Mouse (Mus musculus) heart, postnatal 0 days (tissue): ENCODE results near the gene Mtus2. TPM values are rescaled to one million over a fixed set of nuclear protein-coding genes. Genes with fewer than 3 reads are reported as not detected.

Source experiments
- ATAC-seq: fragments of 200-750 bp; cut with Nextera tagmentation; 2 replicates; pipeline ENCODE4 v1.8.0; 2017; ENCODE audit warnings: low read depth, moderate number of reproducible peaks, moderate library complexity; ENCODE audit not compliant: insufficient read depth
- DNase-seq: peaks from one replicate; pipeline ENCODE4 v3.0.0-alpha.2; 2016; ENCODE audit warnings: low spot score
- H3K27ac ChIP-seq: fragments of 300-500 bp; sonication (generic); 2 replicates; pipeline ENCODE4 v1.5.1; 2014; ENCODE audit warnings: low read depth, mild to moderate bottlenecking
- H3K27me3 ChIP-seq: fragments of 300-500 bp; sonication (generic); 2 replicates; pipeline ENCODE4 v1.6.1; 2014; ENCODE audit warnings: low read length, mixed read lengths; ENCODE audit not compliant: control insufficient read depth, insufficient read depth
- H3K36me3 ChIP-seq: fragments of 300-500 bp; sonication (generic); replicated peaks from 2 replicates; pipeline ENCODE4 v1.6.1; 2014; ENCODE audit warnings: low read length, mixed read lengths; ENCODE audit not compliant: control insufficient read depth, insufficient read depth
- H3K4me1 ChIP-seq: fragments of 300-500 bp; sonication (generic); 2 replicates; pipeline ENCODE4 v1.6.1; 2014; ENCODE audit warnings: antibody characterized with exemption; ENCODE audit not compliant: control insufficient read depth, insufficient read depth
- H3K4me2 ChIP-seq: fragments of 300-500 bp; sonication (generic); 2 replicates; pipeline ENCODE4 v1.6.1; 2014; ENCODE audit warnings: low read depth, mild to moderate bottlenecking, low read length, moderate library complexity
- H3K4me3 ChIP-seq: fragments of 300-500 bp; sonication (generic); 2 replicates; pipeline ENCODE4 v1.5.1; 2014; ENCODE audit warnings: low read depth, low read length
- H3K9ac ChIP-seq: fragments of 300-500 bp; sonication (generic); replicated peaks from 2 replicates; pipeline ENCODE4 v1.6.1; 2014; ENCODE audit warnings: low read depth, low read length, mixed read lengths
- H3K9me3 ChIP-seq: fragments of 300-500 bp; sonication (generic); replicated peaks from 2 replicates; pipeline ENCODE4 v1.6.1; 2016; ENCODE audit warnings: low read length; ENCODE audit not compliant: control insufficient read depth
- CTCF ChIP-seq: IDR thresholded peaks from 2 replicates; pipeline ENCODE4 v1.5.1; 2016; ENCODE audit warnings: antibody characterized with exemption, control low read depth, low read depth
- EP300 ChIP-seq: IDR thresholded peaks from 2 replicates; pipeline ENCODE4 v1.6.1; 2016; ENCODE audit warnings: antibody characterized with exemption, low read depth
- WGBS: fragments of 180-500 bp; shearing (Covaris S2); extraction: QIAGEN DNeasy Blood & Tissue Kit; methylation state at CpG from one replicate; pipeline ENCODE4 v1.1.7; 2014; 5-methylcytosine and 5-hydroxymethylcytosine counted together
- polyA plus RNA-seq: library from polyadenylated mRNA; unstranded; fragments of >200 nt; fragmentation: Nextera tagmentation; extraction: Ambion mirVana; gene quantifications from 2 replicates; pipeline ENCODE4 v1.2.1, GENCODE M21; 2015
- total RNA-seq: library from RNA; depleted of rRNA; stranded (reverse); fragments of >200 nt; gene quantifications from 2 replicates; pipeline ENCODE4 v1.2.3, GENCODE M21; 2014; ENCODE audit warnings: low replicate concordance

The Mtus2 gene
- total and polyA plus RNA-seq, 2 experiments from 2014 or later, result 59.9 to 165 TPM

DNA sequence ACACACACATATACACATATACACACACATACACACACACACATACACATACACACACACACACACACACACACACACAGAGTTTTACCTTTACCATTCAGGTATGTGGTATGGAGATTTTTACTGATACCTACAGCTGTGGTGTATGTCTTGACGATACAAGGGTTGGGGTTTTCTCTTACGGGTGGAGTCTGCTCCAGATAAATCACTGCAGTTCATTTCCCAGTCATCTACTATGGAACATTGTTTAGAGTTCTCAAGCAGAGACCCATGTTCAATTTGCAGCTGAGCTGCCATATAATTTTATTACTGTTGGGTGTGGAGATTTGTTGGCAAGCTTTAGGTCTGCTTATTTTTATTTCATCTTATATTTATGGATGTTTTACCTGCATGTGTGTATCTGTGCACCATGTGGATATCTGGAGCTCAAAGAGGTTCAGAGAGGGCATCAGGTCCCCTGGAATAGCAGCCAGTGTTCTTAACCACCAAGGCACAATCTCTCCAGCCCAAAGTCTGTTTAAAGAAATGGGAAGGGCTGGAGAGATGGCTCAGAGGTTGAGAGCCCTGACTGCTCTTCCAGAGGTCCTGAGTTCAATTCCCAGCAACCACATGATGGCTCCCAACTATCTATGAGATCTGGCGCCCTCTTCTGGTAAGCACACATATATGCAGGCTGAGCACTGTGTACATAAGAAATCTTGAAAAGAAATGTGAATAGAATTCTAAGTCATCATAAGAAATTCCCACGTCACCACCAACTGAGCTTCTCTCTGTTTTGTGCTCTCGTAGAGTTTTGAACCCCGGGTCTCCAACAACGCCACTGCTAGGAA is 28.2 kb upstream of the Mtus2 start:
- Histone ChIP-seq H3K27ac (no peak overlapping the region), H3K4me2 (no peak overlapping the region), H3K27me3 (no peaks in the 10 kb centered on the region), H3K4me1 (no peaks in the 10 kb centered on the region), H3K9ac (no peak overlapping the region), H3K36me3 (no peaks in the 10 kb centered on the region), H3K4me3 (no peak overlapping the region), H3K9me3 (no peaks in the 10 kb centered on the region)
- WGBS, result 78% methylated on average over 7 of the region's 7 CpGs
- TF ChIP-seq CTCF (no peak), EP300 (no peak)
- ATAC-seq (no peak), DNase-seq (no peak)

GRCm38 (mm10) chr5:147935096-147935495 is 22.0 kb upstream of the Mtus2 start:
- H3K27me3 ChIP-seq, result no peaks in the 10 kb centered on the region
- DNase-seq, result no peak
- H3K9ac ChIP-seq, result no peak overlapping the region
- H3K4me3 ChIP-seq, result no peak overlapping the region
- H3K4me2 ChIP-seq, result no peak overlapping the region
- no peaks in the 10 kb centered on the region for H3K4me1 ChIP-seq
- no peak for TF ChIP-seq EP300
- TF ChIP-seq CTCF, result no peak
- H3K9me3 ChIP-seq, result no peaks in the 10 kb centered on the region; the same call in 1 of the 2 replicates
- H3K27ac ChIP-seq, result no peak overlapping the region
- ATAC-seq, result no peak
- 77% methylated on average over 13 of the region's 13 CpGs for WGBS
- H3K36me3 ChIP-seq, result no peaks in the 10 kb centered on the region

DNA sequence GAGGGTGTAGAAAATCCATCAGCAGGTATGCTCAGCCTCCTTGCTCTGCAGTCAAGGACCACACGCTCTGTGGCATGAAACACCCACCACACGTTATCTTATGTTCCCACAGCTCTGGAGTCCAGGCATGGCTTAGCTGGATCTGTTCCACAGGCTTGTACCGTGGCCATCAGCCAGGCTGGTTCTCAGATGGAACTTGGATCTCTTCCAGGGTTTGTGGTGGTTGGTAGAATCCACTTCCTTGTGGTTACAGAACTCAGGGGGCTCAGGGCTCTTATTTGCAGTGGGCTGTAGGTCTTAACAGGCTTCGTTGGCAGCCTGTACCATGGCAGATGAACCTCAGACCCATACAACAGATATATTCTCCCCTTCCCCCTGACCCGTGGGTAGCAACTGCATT is 17.9 kb upstream of the Mtus2 start:
- H3K36me3 ChIP-seq, result no peaks in the 10 kb centered on the region
- H3K4me1 ChIP-seq, result no peaks in the 10 kb centered on the region
- TF ChIP-seq EP300, result no peak
- TF ChIP-seq CTCF, result no peak
- no peak overlapping the region for H3K4me3 ChIP-seq
- no peak overlapping the region for H3K9ac ChIP-seq
- H3K9me3 ChIP-seq, result no peaks in the 10 kb centered on the region; the same call in none of the 2 replicates
- peak; percentile 76 for ATAC-seq
- no peak overlapping the region for H3K4me2 ChIP-seq
- DNase-seq, result peak; percentile 61
- no peaks in the 10 kb centered on the region for H3K27me3 ChIP-seq
- 31% methylated on average over 5 of the region's 5 CpGs for WGBS
- 0 out of 2 replicates have a peak overlapping the region, but pooled peaks have one; percentile 7 for H3K27ac ChIP-seq

GRCm38 (mm10) chr5:147945000-147945666 is 12.0 kb upstream of the Mtus2 start:
- Histone ChIP-seq H3K36me3 (no peaks in the 10 kb centered on the region), H3K4me2 (no peak overlapping the region), H3K9ac (no peak overlapping the region), H3K27ac (no peak overlapping the region), H3K4me1 (no peaks in the 10 kb centered on the region), H3K9me3 (no peaks in the 10 kb centered on the region; the same call in none of the 2 replicates), H3K27me3 (no peaks in the 10 kb centered on the region), H3K4me3 (no peak overlapping the region)
- WGBS, result 17% methylated on average over 5 of the region's 5 CpGs
- ATAC-seq (peak; percentile 44; the same call in 1 of the 2 replicates), DNase-seq (peak; percentile 62)
- TF ChIP-seq CTCF, result peak; percentile 79
- no peak for TF ChIP-seq EP300

- H3K4me2 ChIP-seq, result no peak overlapping the region
- 67% methylated on average over 14 of the region's 14 CpGs for WGBS
- H3K27ac ChIP-seq, result no peak overlapping the region
- H3K9me3 ChIP-seq, result no peaks in the 10 kb centered on the region
- ATAC-seq (no peak), DNase-seq (no peak)
- no peaks in the 10 kb centered on the region for H3K4me1 ChIP-seq
- H3K27me3 ChIP-seq, result no peaks in the 10 kb centered on the region
- H3K36me3 ChIP-seq, result no peaks in the 10 kb centered on the region
- no peak overlapping the region for H3K4me3 ChIP-seq
- TF ChIP-seq EP300 (no peak), CTCF (no peak)
- no peak overlapping the region for H3K9ac ChIP-seq
Measured at GRCm38 (mm10) chr5:147949881-147950280, 7.2 kb upstream of the Mtus2 start.
